Mouse (Mus musculus): ENCODE measurements around the gene Mgat5.

DNA sequence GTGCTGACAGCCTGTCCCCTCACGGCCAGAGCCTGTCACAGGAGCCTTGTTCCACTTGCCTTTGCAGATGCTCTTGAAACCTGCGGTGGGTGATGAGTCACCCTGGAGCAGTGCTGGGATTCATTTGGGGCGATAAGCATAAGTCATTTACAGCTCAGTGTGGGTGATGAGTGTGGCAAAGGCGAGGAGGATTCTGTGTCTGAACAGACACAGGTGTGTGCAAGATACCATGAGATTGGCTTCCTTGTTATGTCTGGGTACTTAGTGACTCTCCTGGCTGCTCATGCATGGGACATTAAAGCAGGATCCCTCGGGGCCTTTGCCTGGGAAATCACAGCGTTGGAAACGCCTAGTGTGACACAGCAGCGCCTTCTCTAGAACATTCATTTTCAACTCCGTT is 256.2 kb downstream of the Mgat5 start:
- no peak for TF ChIP-seq CTCF (IDR thresholded peaks at IDR 0.05; ENCODE audit: low read depth, low read length)
- no peak for TF ChIP-seq GATA1 (IDR thresholded peaks at IDR 0.05; ENCODE audit: borderline replicate concordance, low read length)
- TF ChIP-seq POLR2AphosphoS5 (IDR thresholded peaks at IDR 0.05; ENCODE audit: insufficient replicate concordance, low read depth, low read length), result no peak
- TF ChIP-seq TAL1 (conservative IDR thresholded peaks at IDR 0.05; ENCODE audit: low read depth, low read length), result no peak
- TF ChIP-seq GATA2 (IDR thresholded peaks at IDR 0.05; ENCODE audit: borderline replicate concordance, low read depth, low read length), result no peak

All from G1E (cell line).